ENCODE assay signal across 13 mouse cellular contexts in genomic region chr11:54984581-54984980, GRCm38 (mm10). TPM values are rescaled to one million over a fixed set of nuclear protein-coding genes. Genes with fewer than 3 reads are reported as not detected.
DNase-seq lines count a peak whose midpoint lies in the region; ATAC-seq and TF ChIP-seq lines count a peak whose summit lies in the region.
"Had no signal": no experiment of that assay in that cellular context is flagged by ENCODE, and none has a peak within 500 bp of the region (broad histone marks: within the 10 kb centered on the region; RNA-seq: fewer than 3 reads in every experiment).

No protein-coding gene starts in this region.

- no peak overlapping the region for H3K27ac ChIP-seq in forebrain, embryonic 13.5 days
- H3K27ac ChIP-seq in forebrain, embryonic 10.5 days = no peak overlapping the region
- no peak overlapping the region for H3K27ac ChIP-seq in hindbrain, embryonic 16.5 days (ENCODE audit: low read depth, low read length)
- no peak overlapping the region for H3K27ac ChIP-seq in hindbrain, embryonic 14.5 days
- no peak overlapping the region for H3K27ac ChIP-seq in lung, embryonic 15.5 days
- H3K27ac ChIP-seq in stomach, postnatal 0 days (replicated peaks) = no peak overlapping the region
- H3K27ac ChIP-seq: layer of hippocampus, adult 2 months; liver, embryonic 12.5 days; stomach, embryonic 15.5 days had no signal

- no peaks in the 10 kb centered on the region for H3K4me1 ChIP-seq in forebrain, embryonic 13.5 days
- no peaks in the 10 kb centered on the region for H3K4me1 ChIP-seq in forebrain, embryonic 10.5 days
- no peaks in the 10 kb centered on the region for H3K4me1 ChIP-seq in hindbrain, embryonic 16.5 days (ENCODE audit: control insufficient read depth, insufficient read depth, low read depth, low read length)
- H3K4me1 ChIP-seq in hindbrain, embryonic 14.5 days (replicated peaks; ENCODE audit: control insufficient read depth, insufficient read depth, low read length) = no peaks in the 10 kb centered on the region
- H3K4me1 ChIP-seq in lung, embryonic 15.5 days = no peaks in the 10 kb centered on the region
- H3K4me1 ChIP-seq in stomach, postnatal 0 days (replicated peaks; ENCODE audit: control insufficient read depth, insufficient read depth) = no peaks in the 10 kb centered on the region
- H3K4me1 ChIP-seq: liver, embryonic 12.5 days; stomach, embryonic 15.5 days had no signal

- H3K36me3 ChIP-seq in forebrain, embryonic 13.5 days (ENCODE audit: poor library complexity, severe bottlenecking) = peaks cover 13% of the 10 kb centered on the region
- 0 out of 2 replicates have a peak, but pooled peaks cover 10% of the 10 kb centered on the region for H3K36me3 ChIP-seq in forebrain, embryonic 10.5 days (replicated peaks)
- peaks cover 5% of the 10 kb centered on the region for H3K36me3 ChIP-seq in hindbrain, embryonic 16.5 days (ENCODE audit: control insufficient read depth, insufficient read depth, low read length)
- no peaks in the 10 kb centered on the region; the same call in 1 of the 2 replicates for H3K36me3 ChIP-seq in hindbrain, embryonic 14.5 days (replicated peaks; ENCODE audit: control insufficient read depth, insufficient read depth)
- peaks cover 96% of the 10 kb centered on the region for H3K36me3 ChIP-seq in lung, embryonic 15.5 days
- peaks cover 22% of the 10 kb centered on the region for H3K36me3 ChIP-seq in stomach, postnatal 0 days (ENCODE audit: control insufficient read depth, insufficient read depth, low read length)

- no peak for TF ChIP-seq CTCF in stomach, postnatal 0 days (IDR thresholded peaks at IDR 0.05; ENCODE audit: low read depth)

- 56% methylated on average over 4 of the region's 4 CpGs for WGBS in forebrain, embryonic 13.5 days
- 62% methylated on average over 4 of the region's 4 CpGs for WGBS in forebrain, embryonic 10.5 days
- WGBS in hindbrain, embryonic 16.5 days = 57% methylated on average over 4 of the region's 4 CpGs
- 60% methylated on average over 4 of the region's 4 CpGs for WGBS in hindbrain, embryonic 14.5 days
- WGBS in lung, embryonic 15.5 days = 64% methylated on average over 4 of the region's 4 CpGs
- 48% methylated on average over 4 of the region's 4 CpGs for WGBS in stomach, postnatal 0 days

- no peak for TF ChIP-seq EP300 in stomach, postnatal 0 days (optimal IDR thresholded peaks at IDR 0.05)

- no peak overlapping the region for H3K9ac ChIP-seq in forebrain, embryonic 13.5 days
- H3K9ac ChIP-seq in hindbrain, embryonic 16.5 days (ENCODE audit: low read depth, low read length) = no peak overlapping the region
- H3K9ac ChIP-seq in hindbrain, embryonic 14.5 days = no peak overlapping the region
- H3K9ac ChIP-seq in lung, embryonic 15.5 days = no peak overlapping the region
- H3K9ac ChIP-seq in stomach, postnatal 0 days (ENCODE audit: low read length) = no peak overlapping the region
- H3K9ac ChIP-seq: heart, embryonic 13.5 days; liver, embryonic 12.5 days; stomach, embryonic 15.5 days had no signal

- no peak for DNase-seq in forebrain, embryonic 10.5 days (ENCODE audit: extremely low spot score, low spot score)
- no peak for DNase-seq in hindbrain, embryonic 14.5 days (ENCODE audit: low spot score)
- no peak for DNase-seq in lung, adult 18-20 months
- no peak for DNase-seq in stomach, postnatal 0 days (ENCODE audit: low spot score)
- DNase-seq in embryo, embryonic 11 days = no peak

- H3K9me3 ChIP-seq in forebrain, embryonic 13.5 days (replicated peaks) = no peaks in the 10 kb centered on the region
- H3K9me3 ChIP-seq in forebrain, embryonic 10.5 days = 0 out of 2 replicates have a peak, but pooled peaks cover 4% of the 10 kb centered on the region
- H3K9me3 ChIP-seq in hindbrain, embryonic 16.5 days (ENCODE audit: control insufficient read depth, low read length) = no peaks in the 10 kb centered on the region
- no peaks in the 10 kb centered on the region for H3K9me3 ChIP-seq in hindbrain, embryonic 14.5 days (ENCODE audit: control insufficient read depth, low read length)
- H3K9me3 ChIP-seq in lung, embryonic 15.5 days = no peaks in the 10 kb centered on the region
- no peaks in the 10 kb centered on the region for H3K9me3 ChIP-seq in stomach, postnatal 0 days (ENCODE audit: control insufficient read depth, low read length)
- H3K9me3 ChIP-seq: heart, embryonic 13.5 days; liver, embryonic 12.5 days; stomach, embryonic 15.5 days had no signal

- H3K4me3 ChIP-seq in forebrain, embryonic 13.5 days = no peak overlapping the region
- H3K4me3 ChIP-seq in forebrain, embryonic 10.5 days = no peak overlapping the region
- H3K4me3 ChIP-seq in hindbrain, embryonic 16.5 days (ENCODE audit: low read length) = no peak overlapping the region
- H3K4me3 ChIP-seq in hindbrain, embryonic 14.5 days (replicated peaks; ENCODE audit: low read length) = no peak overlapping the region
- no peak overlapping the region for H3K4me3 ChIP-seq in lung, embryonic 15.5 days
- no peak overlapping the region for H3K4me3 ChIP-seq in stomach, postnatal 0 days (ENCODE audit: low read depth, low read length)
- H3K4me3 ChIP-seq: erythroblast, embryonic 14.5 days; heart, embryonic 13.5 days; layer of hippocampus, adult 2 months; liver, embryonic 12.5 days; stomach, embryonic 15.5 days had no signal

- peak; percentile 38; the same call in 1 of the 2 replicates for ATAC-seq in forebrain, embryonic 13.5 days
- peak; percentile 52 for ATAC-seq in hindbrain, embryonic 16.5 days
- no peak; the same call in 1 of the 2 replicates for ATAC-seq in hindbrain, embryonic 14.5 days (ENCODE audit: low FRiP score)
- ATAC-seq in lung, embryonic 15.5 days (ENCODE audit: borderline replicate concordance, extremely low read depth, low FRiP score, low TSS enrichment) = peak; percentile 29
- peak; percentile 51; the same call in 1 of the 2 replicates for ATAC-seq in stomach, postnatal 0 days (ENCODE audit: low FRiP score, low TSS enrichment)
- ATAC-seq: liver, embryonic 12.5 days had no signal

- no peak overlapping the region for H3K4me2 ChIP-seq in forebrain, embryonic 13.5 days
- no peak overlapping the region for H3K4me2 ChIP-seq in hindbrain, embryonic 16.5 days (ENCODE audit: low read length)
- H3K4me2 ChIP-seq in hindbrain, embryonic 14.5 days (replicated peaks) = no peak overlapping the region
- H3K4me2 ChIP-seq in lung, embryonic 15.5 days = no peak overlapping the region
- no peak overlapping the region for H3K4me2 ChIP-seq in stomach, postnatal 0 days (replicated peaks; ENCODE audit: low read depth)
- H3K4me2 ChIP-seq: heart, embryonic 13.5 days; liver, embryonic 12.5 days; stomach, embryonic 15.5 days had no signal

- no peaks in the 10 kb centered on the region for H3K27me3 ChIP-seq in forebrain, embryonic 13.5 days
- no peaks in the 10 kb centered on the region for H3K27me3 ChIP-seq in forebrain, embryonic 10.5 days (ENCODE audit: poor library complexity, severe bottlenecking)
- H3K27me3 ChIP-seq in hindbrain, embryonic 16.5 days (replicated peaks; ENCODE audit: control insufficient read depth, insufficient read depth, low read length) = no peaks in the 10 kb centered on the region
- H3K27me3 ChIP-seq in hindbrain, embryonic 14.5 days (ENCODE audit: control insufficient read depth, insufficient read depth, low read length) = no peaks in the 10 kb centered on the region
- no peaks in the 10 kb centered on the region for H3K27me3 ChIP-seq in lung, embryonic 15.5 days
- H3K27me3 ChIP-seq in stomach, postnatal 0 days (ENCODE audit: control insufficient read depth, insufficient read depth, low read length) = no peaks in the 10 kb centered on the region
- H3K27me3 ChIP-seq: heart, embryonic 13.5 days; liver, embryonic 12.5 days; stomach, embryonic 15.5 days had no signal

RNA-seq across cellular contexts. Expression of gene Tnip1, which starts 21.9 kb away (rescaled TPM):
- 10.4 and 10.8 TPM in 2 replicates for polyA plus RNA-seq in forebrain, embryonic 13.5 days (2015; fragmentation: Nextera tagmentation; extraction: Ambion mirVana)
- polyA plus RNA-seq in forebrain, embryonic 10.5 days (2016; fragmentation: Nextera tagmentation; extraction: Ambion mirVana) = 8.8 and 10.0 TPM in 2 replicates
- polyA plus RNA-seq in hindbrain, embryonic 16.5 days (2015; fragmentation: Nextera tagmentation; extraction: Ambion mirVana) = 19.6 and 20.4 TPM in 2 replicates
- polyA plus RNA-seq in hindbrain, embryonic 14.5 days (2014; fragmentation: Nextera tagmentation; extraction: Ambion mirVana) = 15.8 and 17.0 TPM in 2 replicates
- 14.9 and 17.5 TPM in 2 replicates for polyA plus RNA-seq in lung, embryonic 15.5 days (2015; fragmentation: Nextera tagmentation; extraction: Ambion mirVana)
- polyA plus RNA-seq in stomach, postnatal 0 days (2015; fragmentation: Nextera tagmentation; extraction: Ambion mirVana) = 14.7 and 15.5 TPM in 2 replicates

RNA-seq across cellular contexts. Expression of gene Anxa6, which starts 48.7 kb away (rescaled TPM):
- polyA plus RNA-seq in forebrain, embryonic 13.5 days (2015; fragmentation: Nextera tagmentation; extraction: Ambion mirVana) = 28.2 and 29.6 TPM in 2 replicates
- 35.4 and 38.9 TPM in 2 replicates for polyA plus RNA-seq in forebrain, embryonic 10.5 days (2016; fragmentation: Nextera tagmentation; extraction: Ambion mirVana)
- 72.4 and 84.0 TPM in 2 replicates for polyA plus RNA-seq in hindbrain, embryonic 16.5 days (2015; fragmentation: Nextera tagmentation; extraction: Ambion mirVana)
- 68.9 and 71.4 TPM in 2 replicates for polyA plus RNA-seq in hindbrain, embryonic 14.5 days (2014; fragmentation: Nextera tagmentation; extraction: Ambion mirVana)
- polyA plus RNA-seq in lung, embryonic 15.5 days (2015; fragmentation: Nextera tagmentation; extraction: Ambion mirVana) = 422 and 428 TPM in 2 replicates
- polyA plus RNA-seq in stomach, postnatal 0 days (2015; fragmentation: Nextera tagmentation; extraction: Ambion mirVana) = 140 and 141 TPM in 2 replicates
